Mouse (Mus musculus): ENCODE results near the gene Polr2l. TPM values are rescaled to one million over a fixed set of nuclear protein-coding genes. Genes with fewer than 3 reads are reported as not detected.

Polr2l gene
- polyA plus RNA-seq, 1 experiment, result 39.3 TPM

GRCm38 (mm10) chr7:141467230-141468030, 7.5 kb downstream of the Polr2l start, which contains the start of gene Cd151:
Cd151 (plus strand) TSS chr7:141467392.
- H3K36me3 ChIP-seq (ENCODE audit: control insufficient read depth, insufficient read depth, low read length), result 0 out of 2 replicates have a peak, but pooled peaks cover 3% of the 10 kb centered on the region
- H3K4me3 ChIP-seq (ENCODE audit: control insufficient read depth, insufficient read depth, low read length), result peak within 1 kb of the TSS; percentile 99
- TF ChIP-seq POLR2A (IDR thresholded peaks at IDR 0.05; ENCODE audit: control insufficient read depth, extremely low read depth, insufficient read depth, low read length, poor library complexity) (no peak), CTCF (IDR thresholded peaks at IDR 0.05; ENCODE audit: borderline replicate concordance, control insufficient read depth, extremely low read depth, insufficient read depth, low read length, poor library complexity) (no peak)
- WGBS, result under 1% methylated on average over 52 of the region's 52 CpGs
- no peak within 1 kb of the TSS for H3K27ac ChIP-seq (ENCODE audit: control insufficient read depth, insufficient read depth, low read length)
- no peaks in the 10 kb centered on the region; the same call in 1 of the 2 replicates for H3K27me3 ChIP-seq (ENCODE audit: control insufficient read depth, insufficient read depth, low read length)
- peak; percentile 73 for DNase-seq
- peaks cover 24% of the 10 kb centered on the region for H3K4me1 ChIP-seq (replicated peaks; ENCODE audit: control insufficient read depth, insufficient read depth, low read length)

- peaks cover 28% of the 10 kb centered on the region for H3K4me1 ChIP-seq (replicated peaks; ENCODE audit: control insufficient read depth, insufficient read depth, low read length)
- no peak for TF ChIP-seq POLR2A (IDR thresholded peaks at IDR 0.05; ENCODE audit: control insufficient read depth, extremely low read depth, insufficient read depth, low read length, poor library complexity)
- no peak for TF ChIP-seq CTCF (IDR thresholded peaks at IDR 0.05; ENCODE audit: borderline replicate concordance, control insufficient read depth, extremely low read depth, insufficient read depth, low read length, poor library complexity)
- WGBS, result 72% methylated on average over 10 of the region's 10 CpGs
These were observed 8.3 kb downstream of the Polr2l start for GRCm38 (mm10) chr7:141466607-141467148.

DNA sequence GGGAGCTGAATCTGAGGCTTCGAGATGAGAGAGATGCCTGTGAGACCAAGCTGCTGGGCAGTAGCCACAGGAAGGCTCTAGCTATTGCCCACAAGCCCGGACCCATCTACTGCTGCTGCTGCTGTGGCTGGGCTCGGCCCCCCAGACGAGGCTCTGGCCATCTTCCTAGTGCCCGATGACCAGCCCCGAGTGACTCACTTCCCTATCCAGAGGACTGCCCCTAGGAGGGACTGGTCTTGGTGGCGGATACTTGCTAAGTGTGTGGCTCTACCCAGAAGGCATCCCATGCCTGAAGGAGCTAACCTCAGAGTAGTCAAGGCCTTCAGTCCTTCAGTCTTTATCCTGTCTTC, 8.9 kb downstream of the Polr2l start:
- peaks cover 30% of the 10 kb centered on the region for H3K4me1 ChIP-seq (replicated peaks; ENCODE audit: control insufficient read depth, insufficient read depth, low read length)
- H3K27ac ChIP-seq (ENCODE audit: control insufficient read depth, insufficient read depth, low read length), result no peak overlapping the region
- 0 out of 2 replicates have a peak, but pooled peaks cover 3% of the 10 kb centered on the region for H3K36me3 ChIP-seq (ENCODE audit: control insufficient read depth, insufficient read depth, low read length)
- DNase-seq, result no peak
- no peak overlapping the region for H3K4me3 ChIP-seq (ENCODE audit: control insufficient read depth, insufficient read depth, low read length)
- TF ChIP-seq POLR2A (IDR thresholded peaks at IDR 0.05; ENCODE audit: control insufficient read depth, extremely low read depth, insufficient read depth, low read length, poor library complexity) (no peak), CTCF (IDR thresholded peaks at IDR 0.05; ENCODE audit: borderline replicate concordance, control insufficient read depth, extremely low read depth, insufficient read depth, low read length, poor library complexity) (no peak)
- peaks cover 2% of the 10 kb centered on the region; the same call in 1 of the 2 replicates for H3K27me3 ChIP-seq (ENCODE audit: control insufficient read depth, insufficient read depth, low read length)
- WGBS, result 80% methylated on average over 7 of the region's 7 CpGs

More at GRCm38 (mm10) chr7:141466607-141467148, 8.3 kb downstream of the Polr2l start:
- Histone ChIP-seq H3K36me3 (ENCODE audit: control insufficient read depth, insufficient read depth, low read length) (0 out of 2 replicates have a peak, but pooled peaks cover 3% of the 10 kb centered on the region), H3K4me3 (ENCODE audit: control insufficient read depth, insufficient read depth, low read length) (peak overlapping the region; percentile 99; the same call in 1 of the 2 replicates), H3K27ac (ENCODE audit: control insufficient read depth, insufficient read depth, low read length) (no peak overlapping the region), H3K27me3 (ENCODE audit: control insufficient read depth, insufficient read depth, low read length) (peaks cover 2% of the 10 kb centered on the region; the same call in 1 of the 2 replicates)
- no peak for DNase-seq

DNA sequence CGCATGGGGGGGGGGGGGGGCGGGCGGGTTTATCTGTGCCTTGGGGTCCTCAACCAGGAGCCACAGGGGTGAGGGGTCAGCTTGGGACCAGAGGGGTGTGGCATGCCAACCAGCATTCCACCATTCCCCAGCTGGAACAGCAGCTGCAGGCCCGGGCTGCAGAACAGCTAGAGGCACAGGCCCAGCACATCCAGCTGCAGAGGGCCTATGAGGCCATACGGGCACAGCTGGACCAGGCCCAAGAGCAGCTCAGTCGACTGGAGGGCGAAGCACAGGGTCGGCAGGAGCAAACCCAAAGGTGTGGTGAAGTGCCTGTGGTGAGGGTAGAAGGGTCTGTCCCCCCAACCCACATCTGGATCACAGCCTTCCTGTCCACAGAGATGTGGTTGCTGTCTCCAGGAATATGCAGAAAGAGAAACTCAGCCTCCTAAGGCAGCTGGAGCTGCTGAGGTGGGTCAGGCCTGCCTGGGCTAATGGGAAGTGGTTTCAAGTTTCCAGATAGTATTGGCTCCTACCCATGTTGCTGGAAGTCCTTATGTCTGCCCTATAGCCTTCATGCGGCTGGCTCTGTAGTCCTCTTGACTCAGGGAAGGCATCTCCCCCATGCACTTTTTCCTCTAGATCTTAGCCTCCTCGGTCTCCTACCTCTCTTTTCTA, 9.4 kb downstream of the Polr2l start:
- peaks cover 30% of the 10 kb centered on the region for H3K4me1 ChIP-seq (replicated peaks; ENCODE audit: control insufficient read depth, insufficient read depth, low read length)
- 55% methylated on average over 10 of the region's 10 CpGs for WGBS
- 0 out of 2 replicates have a peak, but pooled peaks cover 3% of the 10 kb centered on the region for H3K36me3 ChIP-seq (ENCODE audit: control insufficient read depth, insufficient read depth, low read length)
- H3K4me3 ChIP-seq (ENCODE audit: control insufficient read depth, insufficient read depth, low read length), result no peak overlapping the region
- no peak for DNase-seq
- H3K27me3 ChIP-seq (ENCODE audit: control insufficient read depth, insufficient read depth, low read length), result peaks cover 2% of the 10 kb centered on the region; the same call in 1 of the 2 replicates
- TF ChIP-seq CTCF (IDR thresholded peaks at IDR 0.05; ENCODE audit: borderline replicate concordance, control insufficient read depth, extremely low read depth, insufficient read depth, low read length, poor library complexity) (no peak), POLR2A (IDR thresholded peaks at IDR 0.05; ENCODE audit: control insufficient read depth, extremely low read depth, insufficient read depth, low read length, poor library complexity) (no peak)
- H3K27ac ChIP-seq (ENCODE audit: control insufficient read depth, insufficient read depth, low read length), result no peak overlapping the region

GRCm38 (mm10) chr7:141464603-141465201, 10.2 kb downstream of the Polr2l start:
- no peak for DNase-seq
- H3K36me3 ChIP-seq (ENCODE audit: control insufficient read depth, insufficient read depth, low read length), result no peaks in the 10 kb centered on the region
- H3K4me3 ChIP-seq (ENCODE audit: control insufficient read depth, insufficient read depth, low read length), result no peak overlapping the region
- peaks cover 30% of the 10 kb centered on the region for H3K4me1 ChIP-seq (replicated peaks; ENCODE audit: control insufficient read depth, insufficient read depth, low read length)
- H3K27me3 ChIP-seq (ENCODE audit: control insufficient read depth, insufficient read depth, low read length), result peaks cover 2% of the 10 kb centered on the region; the same call in 1 of the 2 replicates
- H3K27ac ChIP-seq (ENCODE audit: control insufficient read depth, insufficient read depth, low read length), result no peak overlapping the region
- WGBS, result 11% methylated on average over 38 of the region's 38 CpGs
- no peak for TF ChIP-seq CTCF (IDR thresholded peaks at IDR 0.05; ENCODE audit: borderline replicate concordance, control insufficient read depth, extremely low read depth, insufficient read depth, low read length, poor library complexity)
- TF ChIP-seq POLR2A (IDR thresholded peaks at IDR 0.05; ENCODE audit: control insufficient read depth, extremely low read depth, insufficient read depth, low read length, poor library complexity), result no peak

Measured in thymus, adult 2 months (tissue).